Mouse (Mus musculus) testis, postnatal 10 days (tissue): ENCODE measurements around the gene Gcdh.
"Not testable (repeated sequence)": the region's sequence is repeated elsewhere in the genome, so short reads cannot be mapped to it uniquely, and the experiment has no call there.

Source experiments
- DNase-seq: peaks from one replicate; pipeline ENCODE4 v3.0.0; 2021; ENCODE audit warnings: low spot score

Gcdh gene

GRCm38 (mm10) chr8:84910551-84910950 lies 16.8 kb upstream of the Gcdh start:
- DNase-seq, result no peak

GRCm38 (mm10) chr8:84909949-84910348 lies 16.2 kb upstream of the Gcdh start:
- DNase-seq, result no peak

- DNase-seq, result no peak
Observed at GRCm38 (mm10) chr8:84909162-84909767, 15.5 kb upstream of the Gcdh start.

- DNase-seq, result peak; percentile 97
Observed at GRCm38 (mm10) chr8:84908421-84909161, 14.9 kb upstream of the Gcdh start, which contains the start of gene Dnase2a. TSS of gene Dnase2a (plus strand) at chr8:84908560.

- DNase-seq, result not testable (repeated sequence)
Observed at GRCm38 (mm10) chr8:84907979-84908378, 14.3 kb upstream of the Gcdh start.

- no peak for DNase-seq
Observed at GRCm38 (mm10) chr8:84907493-84907892, 13.8 kb upstream of the Gcdh start.

- no peak for DNase-seq
Observed at GRCm38 (mm10) chr8:84907037-84907436, 13.3 kb upstream of the Gcdh start.

GRCm38 (mm10) chr8:84904351-84904750 lies 10.6 kb upstream of the Gcdh start:
- no peak for DNase-seq

- peak; percentile 96 for DNase-seq
Observed at GRCm38 (mm10) chr8:84902920-84903661, 9.4 kb upstream of the Gcdh start.

GRCm38 (mm10) chr8:84902367-84902919 lies 8.7 kb upstream of the Gcdh start:
- DNase-seq, result no peak

GRCm38 (mm10) chr8:84901752-84902151 lies 8.0 kb upstream of the Gcdh start, which contains the start of gene Klf1:
TSS of gene Klf1 (plus strand) at chr8:84901928.
- DNase-seq, result peak; percentile 41

- no peak for DNase-seq
Observed at GRCm38 (mm10) chr8:84901071-84901470, 7.3 kb upstream of the Gcdh start.

GRCm38 (mm10) chr8:84895963-84896362 lies 2.2 kb upstream of the Gcdh start:
- no peak for DNase-seq

- DNase-seq, result no peak
Observed at GRCm38 (mm10) chr8:84892993-84893708, 570 bp downstream of the Gcdh start.

GRCm38 (mm10) chr8:84889141-84889540 lies 4.6 kb downstream of the Gcdh start:
- DNase-seq, result peak; percentile 27

- peak; percentile 25 for DNase-seq
Observed at GRCm38 (mm10) chr8:84888280-84888679, 5.4 kb downstream of the Gcdh start.

- DNase-seq, result no peak
Observed at GRCm38 (mm10) chr8:84884728-84885127, 9.0 kb downstream of the Gcdh start.

- no peak for DNase-seq
Observed at GRCm38 (mm10) chr8:84878915-84879314, 14.8 kb downstream of the Gcdh start.

- DNase-seq, result no peak
Observed at GRCm38 (mm10) chr8:84877297-84878035, 16.3 kb downstream of the Gcdh start.

GRCm38 (mm10) chr8:84874339-84874738 lies 19.4 kb downstream of the Gcdh start:
- DNase-seq, result no peak

- no peak for DNase-seq
Observed at GRCm38 (mm10) chr8:84873016-84873415, 20.7 kb downstream of the Gcdh start.
